Mouse (Mus musculus): ENCODE data around the gene Gm15107. TPM values are rescaled to one million over a fixed set of nuclear protein-coding genes. Genes with fewer than 3 reads are reported as not detected.
"Not testable (repeated sequence)": the region's sequence is repeated elsewhere in the genome, so short reads cannot be mapped to it uniquely, and the experiment has no call there.

Gene Gm15107
- not detected for total RNA-seq (2021)
- long read RNA-seq, experiment 1 = 0 reads
- long read RNA-seq, experiment 2 = 0 reads

DNA sequence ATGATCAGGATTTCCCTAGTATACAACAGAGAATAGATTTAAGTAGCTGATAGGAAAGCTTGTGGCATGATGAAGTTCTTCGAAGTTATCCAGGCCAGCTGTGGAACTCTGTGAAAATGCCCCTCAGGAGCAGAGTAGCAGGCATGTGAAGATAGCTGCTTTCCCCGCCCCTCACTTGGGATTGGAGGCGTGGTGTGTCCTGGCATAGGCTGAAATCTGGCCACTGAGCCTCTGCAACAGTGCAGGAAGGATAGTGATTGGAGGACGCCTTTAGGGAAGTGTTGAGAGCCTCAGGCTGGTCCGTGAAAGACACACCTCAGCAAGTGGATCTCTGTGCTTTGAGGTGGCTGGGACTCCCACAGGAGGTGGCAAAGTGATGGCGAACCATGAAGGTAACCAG lies at the start of gene Gm15107:
TSS of gene Gm15107 (plus strand) at position 301 of the 400 bp plus-strand sequence.
- DNase-seq (ENCODE audit: low spot score in 2 of 2) = not testable (repeated sequence)

Other genes starting within 250 kb of the Gm15107 start
- gene Gm15080, start 187.7 kb upstream of the Gm15107 start, total RNA-seq (2021) = not detected